Mouse (Mus musculus) heart, embryonic 10.5 days (tissue): Measurements from ENCODE around the gene Atp5e. TPM values are rescaled to one million over a fixed set of nuclear protein-coding genes. Genes with fewer than 3 reads are reported as not detected.

Experiments used
- DNase-seq: peaks from one replicate; pipeline ENCODE4 v3.0.0-alpha.2; 2017; ENCODE audit warnings: low spot score
- H3K27ac ChIP-seq: fragments of 300-500 bp; sonication (generic); 2 replicates; pipeline ENCODE4 v1.5.1; 2016; ENCODE audit warnings: mild to moderate bottlenecking
- H3K27me3 ChIP-seq: fragments of 300-500 bp; sonication (generic); 2 replicates; pipeline ENCODE4 v1.6.1; 2016; ENCODE audit warnings: mild to moderate bottlenecking; ENCODE audit not compliant: poor library complexity, insufficient read depth, severe bottlenecking
- H3K36me3 ChIP-seq: fragments of 300-500 bp; sonication (generic); 2 replicates; pipeline ENCODE4 v1.6.1; 2016; ENCODE audit warnings: mild to moderate bottlenecking, moderate library complexity
- H3K4me1 ChIP-seq: fragments of 300-500 bp; sonication (generic); 2 replicates; pipeline ENCODE4 v1.6.1; 2016; ENCODE audit warnings: mild to moderate bottlenecking
- H3K4me3 ChIP-seq: fragments of 300-500 bp; sonication (generic); 2 replicates; pipeline ENCODE4 v1.5.1; 2016; ENCODE audit warnings: mild to moderate bottlenecking, moderate library complexity
- H3K9me3 ChIP-seq: fragments of 300-500 bp; sonication (generic); 2 replicates; pipeline ENCODE4 v1.6.1; 2016; ENCODE audit warnings: mild to moderate bottlenecking, moderate library complexity
- WGBS: fragments of 180-500 bp; shearing (Covaris S2); methylation state at CpG from one replicate; pipeline ENCODE4 v1.1.7; 2016; 5-methylcytosine and 5-hydroxymethylcytosine counted together
- polyA plus RNA-seq: library from polyadenylated mRNA; unstranded; fragments of >200 nt; fragmentation: Nextera tagmentation; extraction: Ambion mirVana; gene quantifications from 2 replicates; pipeline ENCODE4 v1.2.1, GENCODE M21; 2016

Atp5e gene
- polyA plus RNA-seq, 1 experiment from 2014 or later, result 675 TPM

GRCm38 (mm10) chr2:174443046-174443445 lies 20.9 kb downstream of the Atp5e start:
- no peak overlapping the region for H3K4me3 ChIP-seq
- H3K4me1 ChIP-seq, result peaks cover 42% of the 10 kb centered on the region
- no peak for DNase-seq
- no peaks in the 10 kb centered on the region for H3K9me3 ChIP-seq
- H3K27me3 ChIP-seq, result 0 out of 2 replicates have a peak, but pooled peaks cover 3% of the 10 kb centered on the region
- peak overlapping the region; percentile 19; the same call in 1 of the 2 replicates for H3K27ac ChIP-seq
- 49% methylated on average over 2 of the region's 2 CpGs for WGBS
- no peaks in the 10 kb centered on the region for H3K36me3 ChIP-seq

GRCm38 (mm10) chr2:174442460-174442859 lies 21.4 kb downstream of the Atp5e start:
- Histone ChIP-seq H3K9me3 (no peaks in the 10 kb centered on the region), H3K4me3 (no peak overlapping the region), H3K27me3 (no peaks in the 10 kb centered on the region), H3K4me1 (peaks cover 48% of the 10 kb centered on the region), H3K27ac (peak overlapping the region; percentile 49; the same call in 1 of the 2 replicates), H3K36me3 (no peaks in the 10 kb centered on the region)
- 61% methylated on average over 9 of the region's 9 CpGs for WGBS
- DNase-seq, result no peak

GRCm38 (mm10) chr2:174441898-174442297 lies 22.0 kb downstream of the Atp5e start:
- Histone ChIP-seq H3K4me3 (no peak overlapping the region), H3K27me3 (no peaks in the 10 kb centered on the region), H3K27ac (no peak overlapping the region), H3K4me1 (peaks cover 53% of the 10 kb centered on the region), H3K36me3 (peaks cover 2% of the 10 kb centered on the region; the same call in 1 of the 2 replicates), H3K9me3 (no peaks in the 10 kb centered on the region)
- DNase-seq, result no peak
- 65% methylated on average over 4 of the region's 4 CpGs for WGBS

GRCm38 (mm10) chr2:174439961-174440360 lies 23.9 kb downstream of the Atp5e start:
- WGBS, result 78% methylated on average over 9 of the region's 9 CpGs
- Histone ChIP-seq H3K9me3 (no peaks in the 10 kb centered on the region), H3K4me3 (no peak overlapping the region), H3K27me3 (no peaks in the 10 kb centered on the region), H3K27ac (no peak overlapping the region), H3K4me1 (peaks cover 46% of the 10 kb centered on the region), H3K36me3 (peaks cover 18% of the 10 kb centered on the region)
- no peak for DNase-seq

GRCm38 (mm10) chr2:174439450-174439838 lies 24.5 kb downstream of the Atp5e start:
- H3K4me1 ChIP-seq, result peaks cover 44% of the 10 kb centered on the region
- H3K27ac ChIP-seq, result peak overlapping the region; percentile 91; the same call in 1 of the 2 replicates
- 22% methylated on average over 5 of the region's 5 CpGs for WGBS
- peaks cover 22% of the 10 kb centered on the region for H3K36me3 ChIP-seq
- no peak for DNase-seq
- H3K4me3 ChIP-seq, result peak overlapping the region; percentile 78; the same call in 1 of the 2 replicates
- no peaks in the 10 kb centered on the region for H3K27me3 ChIP-seq
- H3K9me3 ChIP-seq, result no peaks in the 10 kb centered on the region

GRCm38 (mm10) chr2:174438737-174439449 lies 25.0 kb downstream of the Atp5e start, which contains the start of gene Ctsz:
TSS of gene Ctsz (minus strand) at chr2:174439039.
- Histone ChIP-seq H3K4me1 (peaks cover 42% of the 10 kb centered on the region), H3K9me3 (no peaks in the 10 kb centered on the region), H3K36me3 (peaks cover 26% of the 10 kb centered on the region), H3K27me3 (no peaks in the 10 kb centered on the region), H3K4me3 (peak within 1 kb of the TSS; percentile 78), H3K27ac (peak within 1 kb of the TSS; percentile 91)
- under 1% methylated on average over 38 of the region's 38 CpGs for WGBS
- peak; percentile 92 for DNase-seq

GRCm38 (mm10) chr2:174438181-174438580 lies 25.7 kb downstream of the Atp5e start:
- WGBS, result 69% methylated on average over 11 of the region's 11 CpGs
- DNase-seq, result no peak
- Histone ChIP-seq H3K4me3 (peak overlapping the region; percentile 78), H3K27me3 (no peaks in the 10 kb centered on the region), H3K27ac (peak overlapping the region; percentile 91), H3K36me3 (peaks cover 31% of the 10 kb centered on the region), H3K4me1 (peaks cover 42% of the 10 kb centered on the region), H3K9me3 (no peaks in the 10 kb centered on the region)

- H3K36me3 ChIP-seq, result peaks cover 35% of the 10 kb centered on the region
- peaks cover 42% of the 10 kb centered on the region for H3K4me1 ChIP-seq
- WGBS, result 94% methylated on average over 4 of the region's 4 CpGs
- no peaks in the 10 kb centered on the region for H3K9me3 ChIP-seq
- peak overlapping the region; percentile 78 for H3K4me3 ChIP-seq
- no peaks in the 10 kb centered on the region for H3K27me3 ChIP-seq
- H3K27ac ChIP-seq, result no peak overlapping the region
- no peak for DNase-seq
Observed at GRCm38 (mm10) chr2:174437697-174437982, 26.3 kb downstream of the Atp5e start.

- Histone ChIP-seq H3K9me3 (no peaks in the 10 kb centered on the region), H3K27me3 (no peaks in the 10 kb centered on the region), H3K4me3 (no peak overlapping the region), H3K27ac (no peak overlapping the region), H3K36me3 (peaks cover 39% of the 10 kb centered on the region), H3K4me1 (peaks cover 42% of the 10 kb centered on the region)
- DNase-seq, result no peak
- 91% methylated on average over 7 of the region's 7 CpGs for WGBS
Observed at GRCm38 (mm10) chr2:174436916-174437696, 26.8 kb downstream of the Atp5e start.

- peaks cover 37% of the 10 kb centered on the region for H3K4me1 ChIP-seq
- peaks cover 42% of the 10 kb centered on the region for H3K36me3 ChIP-seq
- H3K4me3 ChIP-seq, result no peak overlapping the region
- 92% methylated on average over 26 of the region's 26 CpGs for WGBS
- H3K27ac ChIP-seq, result no peak overlapping the region
- DNase-seq, result no peak
- H3K9me3 ChIP-seq, result no peaks in the 10 kb centered on the region
- H3K27me3 ChIP-seq, result no peaks in the 10 kb centered on the region
Observed at GRCm38 (mm10) chr2:174436076-174436701, 27.7 kb downstream of the Atp5e start.

- Histone ChIP-seq H3K4me3 (no peak overlapping the region), H3K27ac (no peak overlapping the region), H3K9me3 (no peaks in the 10 kb centered on the region), H3K27me3 (no peaks in the 10 kb centered on the region), H3K36me3 (peaks cover 48% of the 10 kb centered on the region), H3K4me1 (peaks cover 33% of the 10 kb centered on the region)
- DNase-seq, result no peak
- 93% methylated on average over 9 of the region's 9 CpGs for WGBS
Observed at GRCm38 (mm10) chr2:174434943-174435342, 29.0 kb downstream of the Atp5e start.

GRCm38 (mm10) chr2:174428996-174429591 lies 34.8 kb downstream of the Atp5e start:
- DNase-seq, result no peak
- no peaks in the 10 kb centered on the region for H3K4me1 ChIP-seq
- WGBS, result 89% methylated on average over 10 of the region's 10 CpGs

More at GRCm38 (mm10) chr2:174428996-174429591, 34.8 kb downstream of the Atp5e start:
- H3K36me3 ChIP-seq, result peaks cover 77% of the 10 kb centered on the region
- H3K27me3 ChIP-seq, result no peaks in the 10 kb centered on the region
- H3K4me3 ChIP-seq, result no peak overlapping the region
- no peaks in the 10 kb centered on the region for H3K9me3 ChIP-seq
- no peak overlapping the region for H3K27ac ChIP-seq
